Mouse (Mus musculus) retina, adult 2 months (tissue): ENCODE data around the gene Elovl5.
A peak's percentile ranks its signal among the peaks of the same experiment; 100 is the strongest.

Source experiments
- DNase-seq: peaks from one replicate; pipeline ENCODE4 v3.0.0-alpha.2; 2012; ENCODE audit warnings: low read depth, low spot score

The Elovl5 gene

GRCm38 (mm10) chr9:77928769-77929168, 11.6 kb downstream of the Elovl5 start:
- DNase-seq = no peak

- no peak for DNase-seq
Observed at GRCm38 (mm10) chr9:77929296-77929695, 12.1 kb downstream of the Elovl5 start.

- DNase-seq = no peak
Observed at GRCm38 (mm10) chr9:77930036-77930859, 13.1 kb downstream of the Elovl5 start.

GRCm38 (mm10) chr9:77930860-77931184, 13.7 kb downstream of the Elovl5 start:
- DNase-seq = no peak

GRCm38 (mm10) chr9:77931740-77932139, 14.6 kb downstream of the Elovl5 start:
- no peak for DNase-seq

GRCm38 (mm10) chr9:77935818-77936611, 18.9 kb downstream of the Elovl5 start:
- DNase-seq = no peak

- DNase-seq = no peak
Observed at GRCm38 (mm10) chr9:77937875-77938274, 20.7 kb downstream of the Elovl5 start.

GRCm38 (mm10) chr9:77938761-77939553, 21.8 kb downstream of the Elovl5 start:
- DNase-seq = no peak

GRCm38 (mm10) chr9:77939554-77939920, 22.4 kb downstream of the Elovl5 start:
- no peak for DNase-seq

GRCm38 (mm10) chr9:77941058-77941457, 23.9 kb downstream of the Elovl5 start:
- DNase-seq = no peak

- no peak for DNase-seq
Observed at GRCm38 (mm10) chr9:77941836-77942235, 24.7 kb downstream of the Elovl5 start.

GRCm38 (mm10) chr9:77942411-77942810, 25.2 kb downstream of the Elovl5 start:
- DNase-seq = no peak

GRCm38 (mm10) chr9:77943316-77943715, 26.2 kb downstream of the Elovl5 start:
- DNase-seq = no peak

- no peak for DNase-seq
Observed at GRCm38 (mm10) chr9:77944195-77944594, 27.0 kb downstream of the Elovl5 start.

- no peak for DNase-seq
Observed at GRCm38 (mm10) chr9:77945792-77946666, 28.9 kb downstream of the Elovl5 start.

GRCm38 (mm10) chr9:77948214-77948613, 31.1 kb downstream of the Elovl5 start:
- DNase-seq = no peak

GRCm38 (mm10) chr9:77949753-77950268, 32.6 kb downstream of the Elovl5 start:
- no peak for DNase-seq

GRCm38 (mm10) chr9:77950841-77951475, 33.8 kb downstream of the Elovl5 start:
- DNase-seq = no peak

- DNase-seq = no peak
Observed at GRCm38 (mm10) chr9:77951971-77952370, 34.8 kb downstream of the Elovl5 start.

GRCm38 (mm10) chr9:77953053-77953452, 35.9 kb downstream of the Elovl5 start:
- peak; percentile 15 for DNase-seq
